ENCODE assay signal across 17 mouse cellular contexts in genomic region chr12:80855581-80855980, GRCm38 (mm10).
DNase-seq lines count a peak whose midpoint lies in the region; ATAC-seq and TF ChIP-seq lines count a peak whose summit lies in the region.
"Had no signal": no experiment of that assay in that cellular context is flagged by ENCODE, and none has a peak within 500 bp of the region (broad histone marks: within the 10 kb centered on the region; RNA-seq: fewer than 3 reads in every experiment).

No protein-coding gene starts in this region.

- 37% methylated on average over 1 of the region's 1 CpGs for WGBS in cerebellum, adult 2 months
- 29% methylated on average over 1 of the region's 1 CpGs for WGBS in hindbrain, embryonic 11.5 days
- 8% methylated on average over 1 of the region's 1 CpGs for WGBS in hindbrain, embryonic 14.5 days
- WGBS in midbrain, embryonic 12.5 days: 6% methylated on average over 1 of the region's 1 CpGs
- WGBS in midbrain, embryonic 13.5 days: 10% methylated on average over 1 of the region's 1 CpGs

- DNase-seq in cerebellum, adult 2 months: no peak
- no peak for DNase-seq in cerebellum, postnatal 10 days
- DNase-seq in hindbrain, embryonic 11.5 days (ENCODE audit: low spot score): no peak
- DNase-seq in hindbrain, embryonic 14.5 days (ENCODE audit: low spot score): no peak
- DNase-seq in ovary, postnatal 14 days (ENCODE audit: low spot score): no peak
- no peak for DNase-seq in ovary, postnatal 36 days (ENCODE audit: low spot score)
- DNase-seq: adrenal gland, postnatal 25 days; kidney, adult 18-20 months; lung, embryonic 14.5 days; right cerebral cortex, postnatal 4 days; thymus, postnatal 14 days had no signal

- peaks cover 29% of the 10 kb centered on the region; the same call in 1 of the 2 replicates for H3K4me1 ChIP-seq in cerebellum, adult 2 months (ENCODE audit: control insufficient read depth, insufficient read depth, low read length)
- H3K4me1 ChIP-seq in hindbrain, embryonic 11.5 days (replicated peaks; ENCODE audit: control insufficient read depth, insufficient read depth, low read length): peaks cover 2% of the 10 kb centered on the region; the same call in 1 of the 2 replicates
- H3K4me1 ChIP-seq in hindbrain, embryonic 14.5 days (replicated peaks; ENCODE audit: control insufficient read depth, insufficient read depth, low read length): peaks cover 26% of the 10 kb centered on the region; the same call in 1 of the 2 replicates
- H3K4me1 ChIP-seq in midbrain, embryonic 12.5 days: peaks cover 30% of the 10 kb centered on the region
- peaks cover 38% of the 10 kb centered on the region for H3K4me1 ChIP-seq in midbrain, embryonic 13.5 days (replicated peaks)

- H3K27ac ChIP-seq in cerebellum, adult 2 months (ENCODE audit: insufficient read depth, low read length): peak overlapping the region; percentile 75; the same call in 1 of the 2 replicates
- H3K27ac ChIP-seq in hindbrain, embryonic 11.5 days (ENCODE audit: low read depth, low read length): 0 out of 2 replicates have a peak overlapping the region, but pooled peaks have one; percentile 10
- H3K27ac ChIP-seq in hindbrain, embryonic 14.5 days: no peak overlapping the region
- peak overlapping the region; percentile 0 for H3K27ac ChIP-seq in midbrain, embryonic 12.5 days (replicated peaks)
- no peak overlapping the region for H3K27ac ChIP-seq in midbrain, embryonic 13.5 days
- H3K27ac ChIP-seq: forebrain, embryonic 12.5 days; kidney, postnatal 0 days had no signal

- no peak overlapping the region for H3K4me2 ChIP-seq in hindbrain, embryonic 11.5 days (replicated peaks; ENCODE audit: low read depth, low read length)
- no peak overlapping the region for H3K4me2 ChIP-seq in hindbrain, embryonic 14.5 days (replicated peaks)
- H3K4me2 ChIP-seq in midbrain, embryonic 12.5 days (replicated peaks): no peak overlapping the region
- H3K4me2 ChIP-seq in midbrain, embryonic 13.5 days (replicated peaks): no peak overlapping the region
- H3K4me2 ChIP-seq: forebrain, embryonic 12.5 days; lung, embryonic 14.5 days had no signal

- H3K9me3 ChIP-seq in hindbrain, embryonic 11.5 days (ENCODE audit: control insufficient read depth, low read length): no peaks in the 10 kb centered on the region
- H3K9me3 ChIP-seq in hindbrain, embryonic 14.5 days (ENCODE audit: control insufficient read depth, low read length): no peaks in the 10 kb centered on the region
- no peaks in the 10 kb centered on the region for H3K9me3 ChIP-seq in midbrain, embryonic 12.5 days
- H3K9me3 ChIP-seq in midbrain, embryonic 13.5 days: no peaks in the 10 kb centered on the region
- H3K9me3 ChIP-seq: forebrain, embryonic 12.5 days had no signal

- no peak for ATAC-seq in hindbrain, embryonic 11.5 days (ENCODE audit: low FRiP score)
- ATAC-seq in hindbrain, embryonic 14.5 days (ENCODE audit: low FRiP score): no peak
- no peak for ATAC-seq in midbrain, embryonic 12.5 days (ENCODE audit: low FRiP score, low read depth)
- ATAC-seq in midbrain, embryonic 13.5 days: no peak
- ATAC-seq: midbrain, embryonic 16.5 days; Patski had no signal

- no peaks in the 10 kb centered on the region for H3K36me3 ChIP-seq in hindbrain, embryonic 11.5 days (ENCODE audit: control insufficient read depth, insufficient read depth, low read length)
- no peaks in the 10 kb centered on the region for H3K36me3 ChIP-seq in hindbrain, embryonic 14.5 days (replicated peaks; ENCODE audit: control insufficient read depth, insufficient read depth)
- H3K36me3 ChIP-seq in midbrain, embryonic 12.5 days: no peaks in the 10 kb centered on the region
- H3K36me3 ChIP-seq in midbrain, embryonic 13.5 days: no peaks in the 10 kb centered on the region
- H3K36me3 ChIP-seq: forebrain, embryonic 12.5 days had no signal

- no peaks in the 10 kb centered on the region for H3K27me3 ChIP-seq in cerebellum, adult 2 months (ENCODE audit: control insufficient read depth, insufficient read depth, low read length)
- H3K27me3 ChIP-seq in hindbrain, embryonic 11.5 days (ENCODE audit: control insufficient read depth, insufficient read depth, low read length): no peaks in the 10 kb centered on the region
- H3K27me3 ChIP-seq in hindbrain, embryonic 14.5 days (ENCODE audit: control insufficient read depth, insufficient read depth, low read length): no peaks in the 10 kb centered on the region
- no peaks in the 10 kb centered on the region for H3K27me3 ChIP-seq in midbrain, embryonic 12.5 days
- no peaks in the 10 kb centered on the region for H3K27me3 ChIP-seq in midbrain, embryonic 13.5 days
- H3K27me3 ChIP-seq: forebrain, embryonic 12.5 days; Patski had no signal

- H3K4me3 ChIP-seq in cerebellum, adult 2 months (replicated peaks; ENCODE audit: insufficient read depth, low read depth, low read length): no peak overlapping the region
- no peak overlapping the region for H3K4me3 ChIP-seq in hindbrain, embryonic 11.5 days (ENCODE audit: low read depth, low read length)
- H3K4me3 ChIP-seq in hindbrain, embryonic 14.5 days (replicated peaks; ENCODE audit: low read length): no peak overlapping the region
- no peak overlapping the region for H3K4me3 ChIP-seq in midbrain, embryonic 12.5 days
- H3K4me3 ChIP-seq in midbrain, embryonic 13.5 days (replicated peaks): no peak overlapping the region
- H3K4me3 ChIP-seq: forebrain, embryonic 12.5 days had no signal

- H3K9ac ChIP-seq in hindbrain, embryonic 11.5 days (ENCODE audit: low read depth, low read length): no peak overlapping the region
- H3K9ac ChIP-seq in hindbrain, embryonic 14.5 days: no peak overlapping the region
- H3K9ac ChIP-seq in midbrain, embryonic 12.5 days (replicated peaks): no peak overlapping the region
- H3K9ac ChIP-seq in midbrain, embryonic 13.5 days (replicated peaks): no peak overlapping the region
- H3K9ac ChIP-seq: forebrain, embryonic 12.5 days; lung, embryonic 14.5 days had no signal

- TF ChIP-seq CTCF in cerebellum, adult 2 months (IDR thresholded peaks at IDR 0.05; ENCODE audit: borderline replicate concordance, insufficient read depth, low read depth, low read length): no peak

- no peak for TF ChIP-seq POLR2A in cerebellum, adult 2 months (IDR thresholded peaks at IDR 0.05; ENCODE audit: borderline replicate concordance, insufficient read depth, low read length)

Comparison
In these comparisons a context has a peak if more than half of its experiments do, and no peak if none do; other contexts are left out.
1. H3K27ac ChIP-seq: peak in cerebellum, adult 2 months (single experiment), hindbrain, embryonic 11.5 days (single experiment) and midbrain, embryonic 12.5 days (single experiment); none in hindbrain, embryonic 14.5 days (single experiment) and midbrain, embryonic 13.5 days (single experiment).